Mouse (Mus musculus) testis, adult 2 months (tissue): ENCODE measurements around the gene Rasgrf2.

Source experiments
- CTCF ChIP-seq: fragments of 200-500 bp; IDR thresholded peaks from 2 replicates; pipeline ENCODE4 v1.5.1; 2012; ENCODE audit warnings: low read depth, mild to moderate bottlenecking, inconsistent platforms, low read length, moderate library complexity; ENCODE audit not compliant: control insufficient read depth, insufficient read depth, insufficient replicate concordance
- POLR2A ChIP-seq: fragments of 200-500 bp; IDR thresholded peaks from 2 replicates; pipeline ENCODE4 v1.6.1; 2012; ENCODE audit warnings: low read depth, mild to moderate bottlenecking, inconsistent platforms, low read length, moderate library complexity; ENCODE audit not compliant: control insufficient read depth

DNA sequence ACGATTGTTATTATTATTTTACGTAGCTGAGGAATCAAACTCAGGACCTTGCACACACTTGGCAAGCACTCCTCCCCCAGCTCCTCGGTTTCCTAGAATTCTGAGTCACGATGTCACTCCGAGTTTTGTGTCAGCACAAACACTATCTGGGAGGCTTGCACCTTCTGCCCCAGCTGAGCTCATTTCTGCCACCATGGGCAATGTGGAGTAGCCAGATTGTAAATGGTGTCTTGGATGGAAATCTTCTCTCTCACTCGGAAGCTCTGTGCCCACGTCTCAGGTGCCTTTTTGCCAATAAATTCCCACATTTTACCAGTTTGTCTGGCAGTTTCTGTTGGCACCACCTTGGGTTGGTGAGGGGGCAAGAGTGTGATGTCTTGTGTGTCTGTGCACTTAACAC is 143.1 kb downstream of the Rasgrf2 start:
- TF ChIP-seq POLR2A, result no peak
- TF ChIP-seq CTCF, result no peak
